Mouse (Mus musculus) adrenal gland, adult (tissue): Measurements from ENCODE around the gene Kcnma1.

ENCODE experiments used
- DNase-seq, 2 experiments: peaks; one replicate each; pipeline ENCODE4 v3.0.0; 2022 to 2023; ENCODE audit warnings: low spot score in 1 of 2; ENCODE audit not compliant: inconsistent age in 2 of 2

The Kcnma1 gene

DNA sequence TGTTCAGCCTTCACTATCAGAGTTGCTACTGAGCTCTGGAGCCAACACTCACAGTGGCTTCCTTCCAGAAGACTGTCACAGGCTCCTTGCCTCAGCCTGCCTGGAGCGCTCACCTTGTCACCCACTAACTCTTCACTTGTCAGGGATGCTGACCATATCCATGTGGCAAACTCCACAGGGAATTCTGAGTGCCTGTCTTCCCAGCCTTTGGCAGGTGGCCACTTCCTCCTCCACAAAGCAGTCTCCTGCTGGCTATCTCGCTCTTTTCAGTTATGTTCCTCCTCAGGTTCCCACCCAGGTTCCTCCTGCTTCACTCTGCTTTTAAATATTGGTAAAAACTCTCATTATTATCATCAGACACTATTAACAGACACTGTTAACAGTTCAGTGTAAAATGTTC is 395.3 kb downstream of the Kcnma1 start:
- no peak for DNase-seq

DNA sequence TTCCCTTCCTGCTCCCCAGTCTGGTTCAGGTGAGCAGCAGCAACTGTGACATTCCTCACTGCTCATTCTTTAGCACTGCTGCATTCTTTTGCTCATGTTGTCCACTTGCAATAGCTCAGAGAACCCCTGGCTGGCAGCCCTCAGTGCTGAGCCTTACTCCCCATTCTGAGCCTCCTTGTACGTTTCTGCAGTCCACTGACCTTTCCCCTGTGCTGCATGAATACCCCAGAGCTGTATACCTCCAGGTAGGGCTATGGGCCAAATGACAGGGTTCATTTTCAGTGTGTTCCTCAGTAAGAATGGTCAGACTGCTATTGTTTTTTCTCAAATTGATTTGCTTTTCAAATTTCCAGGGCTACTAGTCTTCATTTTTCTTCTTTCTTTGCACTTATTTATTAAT is 396.2 kb downstream of the Kcnma1 start:
- no peak for DNase-seq

DNA sequence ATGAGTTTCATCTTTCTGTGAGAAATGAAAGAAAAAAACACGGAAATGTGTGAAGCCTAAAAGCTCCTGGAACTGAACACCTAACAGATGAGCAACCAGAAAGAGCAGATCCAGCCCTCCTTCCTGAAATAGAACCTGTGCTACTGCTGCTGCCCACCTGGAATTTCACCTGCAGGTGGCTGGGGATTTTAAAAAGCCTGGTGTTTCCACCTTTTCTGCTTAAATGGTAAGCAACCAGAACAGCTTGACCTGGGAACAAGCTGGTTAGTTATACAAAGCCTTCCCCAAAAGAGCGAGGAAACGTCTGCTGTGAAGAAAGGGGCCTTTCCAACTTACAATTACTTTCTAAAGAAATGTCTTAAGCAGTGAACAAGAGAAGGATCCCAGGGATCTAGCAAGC is 404.2 kb downstream of the Kcnma1 start:
- no peak for DNase-seq

DNA sequence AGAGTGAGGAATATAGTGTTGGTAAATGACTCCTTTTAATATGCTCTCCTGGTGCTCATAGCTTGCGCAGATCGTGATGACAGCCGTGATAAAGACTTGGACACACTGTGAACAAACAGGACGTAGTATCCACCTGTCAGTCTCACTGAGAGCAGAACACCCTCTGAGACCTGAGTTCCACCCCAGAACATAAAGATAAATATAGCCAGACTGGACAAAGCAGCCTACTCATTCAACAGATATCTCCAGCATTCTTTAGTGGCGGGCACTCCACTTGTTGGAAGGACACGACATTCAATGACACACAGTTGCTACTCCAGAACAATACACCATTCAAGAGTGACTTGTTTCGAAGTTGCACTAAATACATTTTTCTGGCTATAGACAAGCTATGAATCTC is 408.6 kb downstream of the Kcnma1 start:
- no peak for DNase-seq

DNA sequence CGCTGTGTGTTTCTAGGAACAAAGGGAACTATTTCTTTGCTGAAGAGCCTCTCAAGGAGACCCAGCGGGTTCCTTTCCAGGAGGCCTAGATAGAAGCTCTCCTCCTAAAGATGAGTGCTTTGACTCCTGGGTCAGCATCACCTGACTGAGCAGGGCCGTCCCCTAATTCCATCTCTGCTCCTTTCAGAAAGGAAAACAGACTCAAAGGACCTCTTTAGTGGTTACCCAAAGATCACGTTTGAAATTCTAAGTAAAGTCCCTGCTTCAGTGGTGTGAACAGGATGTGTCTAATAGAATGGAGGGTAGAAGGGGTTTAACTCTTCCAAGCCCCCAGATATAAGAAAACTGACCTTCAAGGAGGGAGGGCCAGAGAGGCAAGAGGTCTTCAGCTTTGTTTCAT is 411.4 kb downstream of the Kcnma1 start:
- no peak for DNase-seq

DNA sequence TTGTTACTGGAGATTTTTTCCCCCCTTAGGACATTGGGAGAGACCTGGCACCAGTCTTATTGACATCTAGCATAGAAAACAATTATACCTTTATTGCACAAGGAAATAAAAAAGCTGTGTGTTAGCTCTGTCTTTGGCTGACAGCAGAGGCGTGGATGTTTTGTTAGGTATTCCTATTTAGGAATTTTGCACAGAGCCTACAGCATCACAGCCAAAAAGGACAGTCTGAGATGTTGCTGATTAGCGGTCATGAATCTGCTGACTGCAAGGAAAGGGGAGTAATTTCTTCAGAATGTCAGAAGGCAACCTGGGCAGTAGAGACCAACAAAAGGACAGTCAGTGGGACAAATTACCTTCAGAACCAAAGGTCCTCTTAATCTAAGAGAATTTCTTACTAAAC is 412.2 kb downstream of the Kcnma1 start:
- no peak for DNase-seq

DNA sequence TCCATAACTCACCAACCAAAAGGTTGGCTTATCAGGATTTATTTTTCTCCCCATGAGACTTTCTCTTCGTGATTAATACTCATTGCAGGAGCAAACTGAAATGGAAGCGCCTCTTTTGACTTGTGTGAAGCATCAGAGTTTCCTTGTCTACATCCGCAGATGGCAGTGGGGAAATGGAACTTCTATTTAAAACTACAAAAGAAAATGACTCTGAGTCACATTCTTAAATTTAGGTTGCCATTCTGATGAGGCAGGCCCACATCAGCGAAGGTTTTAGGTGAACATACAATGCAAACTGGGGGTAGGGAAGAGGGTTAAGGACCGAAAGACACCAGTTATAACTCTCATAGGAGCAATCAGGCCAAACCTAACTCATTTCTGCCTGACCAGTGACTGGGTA is 419.7 kb downstream of the Kcnma1 start:
- DNase-seq = no peak

DNA sequence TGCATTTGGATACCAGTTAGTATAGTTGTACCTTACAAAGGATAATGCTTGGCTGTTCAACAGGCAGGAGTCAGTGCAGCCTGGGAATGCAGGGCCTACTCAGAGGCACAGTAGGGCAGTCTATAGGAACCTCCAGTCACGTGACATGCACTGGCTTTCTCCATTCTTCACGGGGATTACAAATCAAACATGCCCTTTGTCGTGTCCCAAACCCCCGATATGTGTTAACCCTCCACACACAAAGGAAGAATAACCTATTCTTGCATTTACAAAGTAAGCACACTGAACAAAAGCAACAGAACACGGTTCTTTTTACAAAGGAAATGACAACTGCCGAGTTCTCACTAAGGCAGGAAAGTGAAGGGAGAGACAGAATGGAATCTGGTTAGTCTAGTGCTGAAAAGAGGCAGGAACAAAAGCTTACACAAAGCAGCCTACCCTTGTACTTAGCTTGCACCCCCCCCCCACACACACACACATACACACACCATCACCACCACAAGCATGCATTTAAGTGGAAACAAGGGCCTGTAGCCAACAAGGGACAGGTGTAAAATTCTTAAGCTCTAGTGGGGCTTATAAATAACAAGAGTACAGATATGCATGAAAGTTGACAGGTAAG is 421.4 kb downstream of the Kcnma1 start:
- no peak for DNase-seq

DNA sequence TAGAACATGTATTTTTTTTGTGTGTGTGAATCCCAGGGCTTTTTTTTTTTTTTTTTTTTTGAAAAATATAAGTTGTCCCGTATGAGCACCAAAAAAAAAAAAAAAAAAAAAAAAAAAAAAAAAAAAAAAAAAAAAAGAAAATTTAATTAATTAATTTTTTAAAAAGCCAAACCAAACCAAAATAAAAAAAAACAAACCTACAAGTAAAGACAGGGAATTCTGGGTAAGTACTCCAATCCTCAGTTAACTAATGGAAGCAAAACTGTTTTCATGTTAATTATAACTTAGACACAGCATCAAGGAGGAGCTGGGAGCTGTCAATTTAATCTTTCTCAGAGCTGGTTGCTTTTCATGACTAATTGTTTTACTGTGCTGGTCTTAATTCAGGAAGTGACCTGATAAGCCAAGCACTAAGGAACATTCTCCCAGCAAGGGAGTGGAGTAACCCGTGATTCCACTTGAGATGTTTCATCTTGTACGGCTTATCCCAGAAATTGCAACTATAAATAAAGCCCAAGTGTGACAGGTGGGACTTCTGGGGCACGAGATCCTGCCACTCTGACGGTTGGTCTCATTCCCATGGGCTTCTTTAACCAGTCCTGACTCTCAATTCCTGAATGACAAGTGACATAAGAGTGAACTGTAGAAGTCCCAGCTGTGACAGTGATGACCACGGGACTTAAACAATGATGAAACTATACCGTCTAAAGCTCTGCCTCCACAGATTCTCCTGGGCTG is 424.4 kb downstream of the Kcnma1 start:
- no peak for DNase-seq

DNA sequence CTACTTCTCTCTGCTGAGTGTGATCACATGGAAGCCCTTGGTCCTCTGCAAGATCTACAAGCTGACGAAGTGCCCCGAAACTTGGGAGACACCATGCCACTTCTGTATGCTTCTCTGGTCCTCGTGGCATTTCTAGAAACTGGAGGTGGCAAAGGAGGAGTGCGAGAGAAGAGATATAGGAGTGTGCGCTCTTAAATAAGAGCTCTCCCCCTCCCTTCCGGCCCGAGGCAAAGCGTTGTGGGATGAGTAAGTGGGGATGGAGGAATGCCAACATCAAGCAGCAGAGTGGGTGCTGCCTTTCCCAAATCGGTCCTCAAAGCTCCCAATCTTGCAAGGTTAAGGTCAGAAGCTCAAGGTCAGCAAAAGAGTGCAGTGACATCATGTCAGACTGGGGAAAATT is 426.8 kb downstream of the Kcnma1 start:
- DNase-seq = peak; percentile 84 to 92

DNA sequence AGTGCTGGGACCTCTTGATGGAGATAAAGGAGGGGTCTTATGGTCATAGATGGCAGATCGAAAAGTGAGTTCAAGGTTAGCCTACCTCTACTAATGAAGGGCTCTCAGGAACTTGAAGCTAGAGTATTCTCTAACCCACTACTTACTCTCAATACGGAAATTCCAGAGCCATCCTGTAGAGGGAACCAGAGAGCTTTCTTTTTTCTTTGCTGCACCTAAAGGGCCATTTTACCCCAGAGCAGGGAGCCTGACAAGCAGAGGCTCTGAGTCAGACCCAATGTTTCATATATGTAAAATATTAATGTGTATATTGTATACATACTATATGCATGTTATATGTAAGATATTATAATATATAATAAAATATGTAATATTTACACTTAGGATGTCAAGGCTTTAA is 431.1 kb downstream of the Kcnma1 start:
- DNase-seq = peak; percentile 38 to 90

DNA sequence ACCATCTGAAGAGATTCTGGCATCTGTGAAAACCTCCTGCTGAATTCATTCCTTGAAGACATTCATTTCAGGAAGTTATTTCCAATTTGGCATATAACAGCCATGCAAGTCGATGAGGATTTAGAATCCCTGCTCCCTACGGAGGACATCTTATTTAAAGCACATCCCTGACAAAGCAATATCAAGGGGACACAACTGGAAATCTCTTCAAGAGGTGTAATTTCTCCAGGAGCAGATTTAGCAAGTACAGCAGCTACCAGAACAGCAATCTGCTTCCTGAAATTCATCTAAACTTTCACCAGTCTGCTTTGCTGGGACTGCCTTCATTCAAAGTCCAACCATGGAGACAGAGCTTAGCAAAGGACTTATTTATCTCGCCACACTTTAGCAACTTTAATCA is 433.0 kb downstream of the Kcnma1 start:
- no peak for DNase-seq

DNA sequence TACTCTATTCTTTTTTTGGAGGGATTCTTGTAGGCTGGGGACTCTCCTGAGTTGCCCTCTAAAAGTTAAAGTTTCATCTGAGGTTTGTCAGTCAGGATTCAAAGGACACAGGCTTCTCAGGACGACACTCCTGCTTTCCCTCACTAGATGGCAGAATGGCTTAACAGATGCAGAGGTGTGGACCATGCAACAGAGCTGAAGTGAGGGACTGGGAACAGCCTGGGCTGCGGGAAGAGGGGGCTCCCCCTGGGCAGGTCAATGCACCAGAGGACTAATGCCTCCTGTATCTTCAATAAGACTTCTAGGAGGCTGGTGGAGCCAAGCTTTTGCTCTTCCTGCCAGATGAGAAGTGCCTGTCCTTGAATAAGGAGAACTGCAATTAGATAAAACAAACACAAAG is 438.3 kb downstream of the Kcnma1 start:
- DNase-seq = peak; percentile 53 to 79

DNA sequence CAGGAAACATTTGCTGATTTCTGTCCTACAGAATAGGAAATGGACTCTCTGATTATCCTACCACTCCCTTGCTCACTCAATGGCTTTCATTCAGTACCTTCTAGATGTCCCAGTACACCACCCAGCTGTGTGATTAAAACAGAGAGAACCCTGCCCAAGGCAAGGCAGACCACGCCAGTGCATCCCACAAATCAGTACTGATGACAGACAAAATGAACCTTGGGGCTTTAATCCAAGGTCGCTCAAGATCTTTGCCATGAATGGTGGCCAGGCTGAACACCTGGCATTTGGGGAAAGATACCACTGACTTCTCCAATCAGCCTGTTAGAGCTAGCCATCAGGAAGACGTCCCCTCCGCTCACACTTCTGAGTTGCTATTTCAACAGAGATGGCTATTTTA is 440.2 kb downstream of the Kcnma1 start:
- peak; percentile 67 to 75 for DNase-seq

DNA sequence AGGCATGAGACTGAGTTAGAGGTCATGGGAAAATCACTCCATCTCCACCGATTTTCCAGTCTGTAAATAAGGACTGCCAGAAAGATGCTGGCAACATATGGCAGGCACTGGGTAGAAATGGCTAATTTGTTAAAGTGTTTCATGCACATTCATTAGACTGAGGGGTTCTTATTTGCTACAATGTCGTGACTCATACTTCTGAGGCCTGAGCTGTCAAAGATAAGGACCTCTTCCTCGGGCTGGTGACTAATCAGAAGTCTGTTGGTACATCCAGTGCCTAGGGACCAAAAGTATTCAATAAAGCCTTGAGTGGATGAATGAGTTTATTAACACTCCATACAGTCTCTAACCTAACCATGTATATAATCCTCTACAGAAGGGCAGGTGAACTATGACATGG is 440.9 kb downstream of the Kcnma1 start:
- DNase-seq = peak; percentile 42 to 73

DNA sequence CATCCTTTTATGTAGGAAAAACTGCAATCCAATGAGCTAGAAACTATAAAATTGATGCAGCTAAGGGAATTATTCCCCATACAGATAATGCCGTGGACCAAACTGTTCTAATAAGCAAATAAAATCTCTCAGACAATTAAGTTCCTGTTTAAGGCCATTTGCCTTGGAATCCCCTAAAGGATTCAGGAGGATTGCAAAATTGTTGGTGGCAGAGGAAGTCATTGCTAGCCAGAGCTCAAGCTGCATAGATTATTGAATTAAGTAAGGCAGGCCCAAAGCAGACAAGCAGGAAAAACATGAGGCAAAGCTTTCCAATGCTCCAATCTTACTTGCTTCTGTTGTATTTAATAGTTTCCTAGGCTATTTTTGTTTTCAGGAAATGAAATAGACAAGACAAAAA is 441.5 kb downstream of the Kcnma1 start:
- no peak for DNase-seq

DNA sequence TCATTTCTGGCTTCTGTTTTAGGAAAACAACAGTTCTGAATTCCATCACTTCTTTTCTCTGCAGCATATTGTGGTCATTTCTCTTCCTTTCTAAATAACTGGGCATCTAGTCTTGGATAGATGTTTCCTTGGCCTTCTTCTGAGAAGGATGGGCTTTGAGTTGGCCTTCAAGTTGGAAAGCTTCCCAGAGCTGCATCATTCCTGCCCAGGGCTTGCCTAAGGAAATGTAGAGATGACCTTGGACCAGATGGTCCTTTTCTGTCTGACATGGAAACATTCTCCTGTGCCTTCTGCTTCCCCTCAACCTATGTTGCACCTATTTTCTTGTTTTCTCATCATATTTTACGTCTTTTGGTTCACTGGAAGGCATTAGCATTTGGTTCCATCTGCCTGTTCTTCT is 444.0 kb downstream of the Kcnma1 start:
- peak; percentile 55 to 79 for DNase-seq

DNA sequence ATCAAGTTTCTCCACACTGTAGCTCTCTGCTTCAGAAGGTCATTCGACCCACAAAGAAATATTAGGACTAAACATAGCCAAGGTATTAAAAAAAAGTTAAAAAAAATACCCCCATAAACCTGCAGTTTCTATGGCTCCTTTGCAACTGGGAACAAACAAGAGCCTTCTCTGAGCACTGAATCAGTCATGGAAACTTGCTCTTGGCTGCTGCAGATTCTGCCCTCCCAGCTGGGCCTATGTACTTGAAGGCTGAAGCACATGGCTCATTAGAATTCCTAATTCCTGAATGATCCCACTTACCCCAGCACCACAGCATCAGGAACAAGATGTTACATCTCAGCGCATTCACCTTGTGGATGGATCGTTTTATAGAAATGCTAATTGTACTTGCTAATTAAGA is 448.4 kb downstream of the Kcnma1 start:
- no peak for DNase-seq

DNA sequence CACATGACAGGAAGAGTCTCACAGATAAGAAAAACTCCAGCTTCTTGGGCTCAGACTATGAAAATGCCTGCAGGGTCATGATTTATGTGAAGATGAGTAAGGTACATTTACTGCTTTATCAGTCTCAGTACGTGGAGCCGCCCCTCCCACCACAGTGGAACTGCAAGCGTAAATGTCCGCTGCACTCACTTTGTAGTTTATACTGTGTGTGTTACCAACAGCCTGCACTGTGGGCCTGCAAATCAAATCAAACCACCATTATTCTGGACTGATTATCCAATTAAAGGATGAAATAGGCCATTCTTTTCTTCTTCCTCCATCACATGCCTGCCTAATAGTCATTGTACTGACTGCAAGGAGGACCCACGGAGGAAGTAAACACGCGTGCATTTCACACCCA is 449.8 kb downstream of the Kcnma1 start:
- DNase-seq = no peak

DNA sequence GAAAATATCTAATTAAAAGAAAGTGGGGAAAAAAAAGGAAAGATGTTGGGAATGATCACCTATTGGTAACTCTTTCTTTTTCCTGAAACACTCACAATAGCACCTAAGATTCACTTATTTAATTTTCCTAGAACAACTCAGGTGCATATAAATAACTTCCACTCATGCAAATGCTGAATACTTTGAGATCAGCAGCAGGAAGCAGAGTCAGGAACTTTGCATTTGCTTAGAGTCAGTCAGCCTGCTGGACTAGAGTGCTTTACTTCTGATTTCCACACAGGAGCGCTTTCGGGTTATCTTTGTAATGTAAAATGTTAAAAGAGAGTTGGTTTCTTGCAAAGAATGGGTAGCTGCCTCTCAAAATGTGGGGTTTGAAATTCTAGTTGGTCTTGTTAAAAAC is 451.1 kb downstream of the Kcnma1 start:
- DNase-seq = no peak

DNA sequence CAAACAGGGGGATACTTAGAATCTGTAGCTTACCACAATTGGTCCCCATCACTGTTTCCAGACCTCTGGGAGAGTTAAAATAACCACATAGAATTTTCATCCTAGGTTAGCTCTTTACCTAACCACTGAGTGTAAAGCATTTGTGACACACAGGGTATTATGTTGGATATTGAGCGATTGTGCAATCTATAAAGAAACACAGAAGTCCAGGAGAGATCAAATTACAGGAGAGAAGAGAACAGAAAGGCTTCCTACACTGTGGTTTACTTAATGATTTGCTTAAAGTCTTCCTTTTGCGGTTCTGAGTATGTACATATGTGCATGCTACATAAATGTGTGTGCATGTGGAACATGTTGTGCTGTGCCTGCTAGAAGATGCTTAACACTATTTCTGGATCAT is 458.6 kb downstream of the Kcnma1 start:
- no peak for DNase-seq

DNA sequence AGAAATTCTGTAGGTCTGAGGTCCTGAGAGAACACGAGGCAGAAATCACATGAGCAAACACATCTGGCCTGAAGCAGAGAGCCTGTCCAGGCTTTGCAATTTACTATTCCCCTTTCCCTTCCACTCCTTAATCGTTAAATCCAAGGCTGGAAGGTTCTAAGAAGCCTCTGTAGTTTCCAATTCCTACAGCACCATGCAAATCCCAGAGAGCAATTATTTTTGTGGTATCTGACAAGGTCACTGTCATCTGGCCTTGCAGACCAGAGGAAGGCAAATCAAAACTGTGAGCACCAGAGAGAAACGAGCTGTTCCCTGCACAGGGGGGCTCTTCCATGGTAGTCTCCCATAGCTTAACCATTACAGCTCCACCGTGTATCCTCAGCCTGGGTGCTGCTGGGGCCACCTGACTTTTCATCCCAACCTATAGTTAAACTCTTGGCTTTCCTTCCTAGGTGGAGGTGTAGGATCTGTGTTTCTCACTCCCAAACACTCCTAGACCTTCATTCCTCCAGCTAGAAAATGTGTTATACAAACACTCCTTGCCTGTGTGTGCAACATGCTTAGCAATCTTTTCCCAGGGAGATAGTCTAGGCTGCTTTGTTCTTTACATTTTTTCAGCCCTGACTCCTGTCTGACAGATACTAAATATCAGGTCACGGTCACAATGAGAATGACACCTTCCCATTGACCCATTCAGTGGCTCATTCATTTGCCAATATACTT is 461.9 kb downstream of the Kcnma1 start:
- peak; percentile 72 to 91 for DNase-seq
